Mouse (Mus musculus) forebrain, postnatal 0 days (tissue): ENCODE measurements around the gene Senp6. TPM values are rescaled to one million over a fixed set of nuclear protein-coding genes. Genes with fewer than 3 reads are reported as not detected.

ENCODE experiments used
- ATAC-seq: fragments of 200-750 bp; cut with Nextera tagmentation; 2 replicates; pipeline ENCODE4 v1.8.0; 2017; ENCODE audit warnings: mild to moderate bottlenecking, moderate library complexity
- DNase-seq: peaks from one replicate; pipeline ENCODE4 v3.0.0-alpha.2; 2015
- H3K27ac ChIP-seq: fragments of 300-500 bp; sonication (generic); 2 replicates; pipeline ENCODE4 v1.5.1; 2014; ENCODE audit warnings: low read depth, mild to moderate bottlenecking, antibody characterized with exemption, low read length, moderate library complexity, mixed read lengths
- H3K27me3 ChIP-seq: fragments of 300-500 bp; sonication (generic); 2 replicates; pipeline ENCODE4 v1.6.1; 2014; ENCODE audit warnings: mild to moderate bottlenecking, low read length, mixed read lengths; ENCODE audit not compliant: insufficient read depth
- H3K36me3 ChIP-seq: fragments of 300-500 bp; sonication (generic); 2 replicates; pipeline ENCODE4 v1.6.1; 2014; ENCODE audit warnings: mild to moderate bottlenecking, moderate library complexity; ENCODE audit not compliant: insufficient read depth
- H3K4me1 ChIP-seq: fragments of 300-500 bp; sonication (generic); 2 replicates; pipeline ENCODE4 v1.6.1; 2014; ENCODE audit warnings: antibody characterized with exemption; ENCODE audit not compliant: insufficient read depth
- H3K4me2 ChIP-seq: fragments of 300-500 bp; sonication (generic); 2 replicates; pipeline ENCODE4 v1.6.1; 2014; ENCODE audit warnings: low read depth, mild to moderate bottlenecking, moderate library complexity
- H3K4me3 ChIP-seq: fragments of 300-500 bp; sonication (generic); 2 replicates; pipeline ENCODE4 v1.5.1; 2014; ENCODE audit warnings: low read depth, low read length, mixed read lengths
- H3K9ac ChIP-seq: fragments of 300-500 bp; sonication (generic); 2 replicates; pipeline ENCODE4 v1.6.1; 2014; ENCODE audit warnings: mild to moderate bottlenecking
- H3K9me3 ChIP-seq: fragments of 300-500 bp; sonication (generic); 2 replicates; pipeline ENCODE4 v1.6.1; 2016; ENCODE audit warnings: low read length
- CTCF ChIP-seq: sonication (generic); IDR thresholded peaks from 2 replicates; pipeline ENCODE4 v1.5.1; 2016; ENCODE audit warnings: antibody characterized with exemption, control low read depth, low read depth
- WGBS: fragments of 180-500 bp; shearing (Covaris S2); extraction: QIAGEN DNeasy Blood & Tissue Kit; methylation state at CpG from one replicate; pipeline ENCODE4 v1.1.7; 2014; 5-methylcytosine and 5-hydroxymethylcytosine counted together
- polyA plus RNA-seq: library from polyadenylated mRNA; unstranded; fragments of >200 nt; fragmentation: Nextera tagmentation; extraction: Ambion mirVana; gene quantifications from 2 replicates; pipeline ENCODE4 v1.2.1, GENCODE M21; 2015
- total RNA-seq: library from RNA; depleted of rRNA; stranded (reverse); fragments of >200 nt; gene quantifications from 2 replicates; pipeline ENCODE4 v1.2.3, GENCODE M21; 2014; rRNA removed

Gene Senp6
- total and polyA plus RNA-seq, 2 experiments from 2014 or later: 44.7 to 127 TPM

DNA sequence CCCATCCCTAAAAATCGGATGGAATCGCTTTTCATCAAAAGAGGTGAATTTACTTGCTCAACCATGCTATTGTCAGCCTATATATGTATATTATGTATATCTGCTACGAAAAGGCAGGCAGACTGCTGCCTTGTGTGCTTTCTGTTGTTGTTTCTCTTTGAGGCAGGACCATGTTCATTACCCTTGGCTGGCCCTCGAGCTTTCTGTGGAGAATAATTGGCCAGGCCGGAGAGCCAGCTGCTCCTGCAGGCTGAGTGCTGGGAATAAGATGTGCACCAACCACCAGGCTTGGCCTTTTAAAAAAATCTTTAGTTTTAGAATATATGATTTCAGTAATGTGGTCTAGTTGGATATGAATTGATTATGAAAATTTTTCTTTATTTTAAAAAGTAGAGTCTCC lies 117.4 kb downstream of the Senp6 start:
- ATAC-seq: no peak
- H3K36me3 ChIP-seq: no peaks in the 10 kb centered on the region
- WGBS: 46% methylated on average over 5 of the region's 5 CpGs
- no peak for DNase-seq
- H3K9me3 ChIP-seq: no peaks in the 10 kb centered on the region
- H3K27me3 ChIP-seq: no peaks in the 10 kb centered on the region
- no peak for TF ChIP-seq CTCF
- H3K4me1 ChIP-seq: no peaks in the 10 kb centered on the region
- H3K4me3 ChIP-seq: no peak overlapping the region
- no peak overlapping the region for H3K27ac ChIP-seq
- H3K4me2 ChIP-seq: no peak overlapping the region
- H3K9ac ChIP-seq: no peak overlapping the region

DNA sequence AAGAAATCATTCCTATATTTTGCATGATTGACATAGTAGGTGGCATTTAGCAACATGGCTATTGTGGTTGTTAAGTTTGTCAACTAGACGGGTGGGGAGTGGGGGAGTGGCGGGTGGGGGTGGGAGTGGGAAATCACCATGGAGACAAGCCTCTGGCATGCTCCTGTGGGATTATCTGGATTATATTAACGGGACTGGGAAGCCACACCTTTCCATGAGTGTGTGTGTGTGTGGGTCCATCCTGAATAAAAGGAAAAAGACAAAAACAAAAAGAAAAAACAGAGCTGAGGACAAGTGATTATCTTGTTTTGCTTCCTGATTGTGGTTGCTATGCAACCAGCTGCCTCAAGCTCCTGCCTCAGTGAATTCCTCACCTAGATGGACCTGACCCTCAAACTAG lies 119.0 kb downstream of the Senp6 start:
- Histone ChIP-seq H3K27ac (no peak overlapping the region), H3K9me3 (no peaks in the 10 kb centered on the region), H3K27me3 (no peaks in the 10 kb centered on the region), H3K4me1 (no peaks in the 10 kb centered on the region), H3K4me2 (no peak overlapping the region), H3K4me3 (no peak overlapping the region), H3K9ac (no peak overlapping the region), H3K36me3 (no peaks in the 10 kb centered on the region)
- 42% methylated on average over 3 of the region's 3 CpGs for WGBS
- ATAC-seq (no peak), DNase-seq (no peak)
- no peak for TF ChIP-seq CTCF

DNA sequence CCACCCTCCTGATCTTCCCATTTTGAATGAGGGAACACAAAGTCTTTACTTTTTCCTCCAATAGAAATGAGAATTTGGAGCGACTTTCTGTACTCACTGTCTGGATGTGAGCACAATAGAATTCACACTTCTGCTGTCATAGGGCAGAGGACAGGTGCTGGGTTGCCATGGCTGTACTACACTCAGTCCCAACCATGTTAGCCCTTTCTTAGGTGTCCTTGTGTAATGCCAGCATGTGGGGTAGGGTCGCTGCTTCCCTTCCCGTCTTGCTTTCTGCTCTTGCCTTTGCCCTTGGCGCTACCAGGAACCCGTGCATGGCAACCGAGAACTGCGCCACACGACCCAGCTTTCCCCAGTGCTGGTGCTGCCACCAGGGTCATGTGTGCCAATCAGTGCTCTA lies 120.0 kb downstream of the Senp6 start:
- 92% methylated on average over 8 of the region's 8 CpGs for WGBS
- ATAC-seq: no peak

DNA sequence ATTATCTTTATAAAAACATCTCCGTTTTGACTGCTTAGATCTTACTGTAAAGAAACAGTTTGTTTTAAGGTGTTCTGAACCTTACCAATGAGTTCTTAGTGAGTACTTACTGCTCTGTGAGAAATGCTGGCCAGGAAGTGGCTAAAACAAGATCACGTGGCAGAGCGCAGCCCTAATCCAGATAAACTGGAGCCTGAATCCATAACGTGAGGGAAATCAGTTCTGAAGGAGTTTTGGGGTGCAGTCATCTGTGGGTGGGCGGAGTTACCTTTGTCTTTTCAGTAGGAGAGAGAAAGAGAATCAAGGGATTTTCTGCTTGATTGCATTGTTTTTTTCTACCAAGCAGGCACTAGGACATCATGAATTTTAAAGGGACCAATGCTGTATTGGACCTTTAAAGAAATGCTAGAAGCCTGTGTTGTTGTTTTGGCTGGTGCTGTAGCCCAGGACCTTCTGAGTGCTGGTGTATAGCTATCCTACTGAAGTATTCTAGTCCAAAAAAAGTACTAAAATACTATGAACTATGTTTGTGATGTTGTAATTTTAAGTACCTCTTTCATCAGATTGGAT lies 121.7 kb downstream of the Senp6 start:
- H3K27me3 ChIP-seq: no peaks in the 10 kb centered on the region
- no peaks in the 10 kb centered on the region for H3K36me3 ChIP-seq
- ATAC-seq (no peak), DNase-seq (no peak)
- no peak overlapping the region for H3K4me3 ChIP-seq
- no peaks in the 10 kb centered on the region for H3K4me1 ChIP-seq
- TF ChIP-seq CTCF: no peak
- WGBS: 19% methylated on average over 5 of the region's 5 CpGs
- H3K4me2 ChIP-seq: no peak overlapping the region
- no peak overlapping the region for H3K9ac ChIP-seq
- H3K27ac ChIP-seq: no peak overlapping the region
- H3K9me3 ChIP-seq: no peaks in the 10 kb centered on the region

More for the DNA sequence above, 120.0 kb downstream of the Senp6 start:
- no peak for TF ChIP-seq CTCF
- DNase-seq: no peak
- H3K4me3 ChIP-seq: no peak overlapping the region
- H3K36me3 ChIP-seq: no peaks in the 10 kb centered on the region
- H3K9ac ChIP-seq: no peak overlapping the region
- no peaks in the 10 kb centered on the region for H3K9me3 ChIP-seq
- H3K4me2 ChIP-seq: no peak overlapping the region
- no peaks in the 10 kb centered on the region for H3K4me1 ChIP-seq
- H3K27ac ChIP-seq: no peak overlapping the region
- H3K27me3 ChIP-seq: no peaks in the 10 kb centered on the region

DNA sequence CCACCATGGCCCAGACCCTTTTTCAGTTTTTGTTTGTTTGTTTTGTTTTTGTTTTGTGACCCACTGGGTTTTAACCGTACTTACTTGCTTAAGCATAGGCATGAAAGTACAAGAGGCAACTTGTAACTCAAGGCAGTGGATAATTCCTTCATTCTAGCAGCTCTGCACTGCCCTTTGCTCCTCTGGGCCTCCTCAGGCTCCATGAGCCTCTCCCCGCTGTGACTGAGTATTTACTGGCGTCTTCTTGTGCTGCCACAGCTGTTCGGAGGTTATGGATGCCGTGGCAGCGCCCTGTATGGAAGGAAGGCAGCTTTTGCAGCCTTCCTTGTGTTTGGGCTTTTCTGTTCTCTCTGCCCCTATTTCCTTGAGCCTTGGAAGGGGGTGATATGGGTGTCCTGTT lies 124.5 kb downstream of the Senp6 start:
- no peaks in the 10 kb centered on the region for H3K36me3 ChIP-seq
- no peaks in the 10 kb centered on the region for H3K9me3 ChIP-seq
- WGBS: 65% methylated on average over 6 of the region's 6 CpGs
- H3K9ac ChIP-seq: no peak overlapping the region
- H3K4me3 ChIP-seq: no peak overlapping the region
- H3K4me1 ChIP-seq: no peaks in the 10 kb centered on the region
- no peak overlapping the region for H3K4me2 ChIP-seq
- no peaks in the 10 kb centered on the region for H3K27me3 ChIP-seq
- TF ChIP-seq CTCF: no peak
- H3K27ac ChIP-seq: no peak overlapping the region
- ATAC-seq (no peak), DNase-seq (no peak)

DNA sequence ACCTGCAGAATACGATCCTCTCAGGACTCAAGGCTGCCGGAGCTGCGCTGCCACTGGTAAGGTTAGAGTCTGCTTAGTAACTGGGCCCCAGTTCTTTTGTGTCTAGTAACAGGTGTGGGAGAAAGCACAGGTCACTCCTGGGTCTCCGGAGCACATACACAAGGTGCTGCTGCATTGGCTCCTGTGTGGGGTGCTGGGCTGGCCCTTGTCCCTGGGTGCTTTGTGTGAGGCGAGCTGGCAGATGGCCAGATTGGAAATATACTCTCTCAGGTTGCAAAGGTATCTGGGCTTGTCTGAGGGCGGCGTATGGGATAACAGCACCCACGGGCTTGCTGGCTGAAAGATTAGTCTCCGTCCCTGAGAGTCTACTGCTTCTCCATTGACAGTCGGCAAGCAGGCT lies 125.6 kb downstream of the Senp6 start:
- Histone ChIP-seq H3K27ac (no peak overlapping the region), H3K4me3 (no peak overlapping the region), H3K9ac (no peak overlapping the region), H3K4me1 (no peaks in the 10 kb centered on the region), H3K36me3 (no peaks in the 10 kb centered on the region), H3K4me2 (no peak overlapping the region), H3K9me3 (no peaks in the 10 kb centered on the region), H3K27me3 (no peaks in the 10 kb centered on the region)
- 80% methylated on average over 10 of the region's 10 CpGs for WGBS
- TF ChIP-seq CTCF: no peak
- ATAC-seq (no peak), DNase-seq (no peak)

DNA sequence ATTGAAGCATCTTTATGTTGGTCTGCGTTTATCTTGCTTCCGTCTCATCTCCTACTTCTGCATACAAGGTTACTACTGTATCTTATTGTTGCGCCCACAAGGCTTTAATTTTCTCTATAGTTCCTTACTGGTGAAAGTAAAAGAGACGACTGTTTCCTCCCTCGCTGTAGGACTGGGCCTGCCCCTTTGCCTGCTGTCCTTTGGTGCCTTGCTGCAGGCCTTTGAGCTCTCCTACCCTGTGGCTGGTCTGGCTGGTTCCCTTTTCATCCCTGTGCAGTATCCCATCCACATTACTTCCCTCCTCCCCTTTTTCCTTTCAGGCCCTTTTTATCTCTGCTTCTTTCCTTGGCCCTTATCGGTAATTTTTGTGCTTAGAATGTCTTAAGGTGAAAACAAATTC lies 127.7 kb downstream of the Senp6 start:
- no peak for DNase-seq
- Histone ChIP-seq H3K27ac (no peak overlapping the region), H3K27me3 (no peaks in the 10 kb centered on the region), H3K4me1 (no peaks in the 10 kb centered on the region), H3K4me3 (no peak overlapping the region), H3K4me2 (no peak overlapping the region), H3K9ac (no peak overlapping the region), H3K36me3 (no peaks in the 10 kb centered on the region), H3K9me3 (no peaks in the 10 kb centered on the region)
- 75% methylated on average over 6 of the region's 6 CpGs for WGBS
- TF ChIP-seq CTCF: no peak
- no peak for ATAC-seq

Other genes starting within 250 kb of the Senp6 start
- gene Filip1, start 54.1 kb upstream of the Senp6 start, total RNA-seq: 8.1 and 9.2 TPM in 2 replicates
- gene Filip1, start 54.1 kb upstream of the Senp6 start, polyA plus RNA-seq: 2.6 and 5.9 TPM in 2 replicates
- 31.7 and 34.4 TPM in 2 replicates for gene Myo6, start 98.1 kb downstream of the Senp6 start, total RNA-seq
- gene Myo6, start 98.1 kb downstream of the Senp6 start, polyA plus RNA-seq: 9.6 and 19.9 TPM in 2 replicates